Mouse (Mus musculus) stomach, postnatal 0 days (tissue): ENCODE results near the gene Tom1l2.

Experiments
- CTCF ChIP-seq: IDR thresholded peaks from 2 replicates; pipeline ENCODE4 v1.5.1; 2016; ENCODE audit warnings: antibody characterized with exemption, low read depth, mild to moderate bottlenecking, moderate library complexity
- EP300 ChIP-seq: optimal IDR thresholded peaks from 2 replicates; pipeline ENCODE3; 2016; ENCODE audit warnings: antibody characterized with exemption

GRCm38 (mm10) chr11:60262396-60262795, 90.3 kb downstream of the Tom1l2 start:
- TF ChIP-seq EP300 (no peak), CTCF (no peak)
